11 mouse cellular contexts compared by ENCODE assay signal in the genomic region with DNA sequence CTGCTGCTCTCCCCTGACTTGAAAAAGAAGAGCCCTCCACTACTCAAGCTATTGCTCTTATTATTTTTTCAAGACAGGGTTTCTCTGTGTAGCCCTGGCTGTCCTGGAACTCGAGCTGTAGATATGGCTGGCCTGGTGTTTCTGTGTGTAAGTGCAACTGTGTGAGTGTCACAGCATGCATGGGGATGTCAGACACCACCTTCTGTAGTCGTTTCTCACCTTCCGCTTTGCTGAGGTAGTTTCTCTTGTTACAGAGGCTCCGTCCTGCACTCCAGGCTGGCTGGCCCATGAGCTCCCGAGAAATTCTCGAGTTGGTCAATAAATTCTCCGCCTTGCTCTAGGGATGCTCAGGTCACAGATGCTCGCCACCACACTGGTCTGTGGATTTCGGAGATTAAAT.
"Had no signal": no experiment of that assay in that cellular context is flagged by ENCODE, and none has a peak within 500 bp of the region (broad histone marks: within the 10 kb centered on the region; RNA-seq: fewer than 3 reads in every experiment).

No protein-coding gene starts in this region.

- H3K27ac ChIP-seq: intestine, embryonic 15.5 days; limb, embryonic 13.5 days; liver, embryonic 14.5 days; midbrain, embryonic 15.5 days; neural tube, embryonic 15.5 days had no signal

- ATAC-seq: intestine, embryonic 15.5 days; midbrain, embryonic 15.5 days had no signal

- H3K4me2 ChIP-seq: intestine, embryonic 15.5 days; limb, embryonic 13.5 days; midbrain, embryonic 15.5 days; neural tube, embryonic 15.5 days had no signal

- H3K36me3 ChIP-seq: intestine, embryonic 15.5 days; limb, embryonic 13.5 days; midbrain, embryonic 15.5 days; neural tube, embryonic 15.5 days had no signal

- H3K4me1 ChIP-seq: intestine, embryonic 15.5 days; midbrain, embryonic 15.5 days had no signal

- H3K9me3 ChIP-seq: intestine, embryonic 15.5 days; limb, embryonic 13.5 days; midbrain, embryonic 15.5 days; neural tube, embryonic 15.5 days had no signal

- H3K27me3 ChIP-seq: intestine, embryonic 15.5 days; limb, embryonic 13.5 days; midbrain, embryonic 15.5 days; neural tube, embryonic 15.5 days had no signal

- H3K9ac ChIP-seq: intestine, embryonic 15.5 days; limb, embryonic 13.5 days; liver, embryonic 14.5 days; midbrain, embryonic 15.5 days; neural tube, embryonic 15.5 days had no signal

- DNase-seq: kidney, adult 2 months; kidney, postnatal 14 days; left cerebral cortex, postnatal 4 days; lung, adult 18-20 months; thymus, adult 18-20 months; thymus, postnatal 14 days had no signal

- H3K4me3 ChIP-seq: intestine, embryonic 15.5 days; limb, embryonic 13.5 days; midbrain, embryonic 15.5 days; neural tube, embryonic 15.5 days had no signal
